Mouse (Mus musculus) liver, postnatal 0 days (tissue): ENCODE measurements at regions not wholly inside any gene's neighbourhood (a gene's known extent, or its start where the extent isn't known, plus 50 kb on each side); places are given as distances from the start of the nearest gene placed in this dataset.

Source experiments
- CTCF ChIP-seq: sonication (generic); IDR thresholded peaks from 2 replicates; pipeline ENCODE4 v1.5.1; 2016; ENCODE audit warnings: antibody characterized with exemption, low read depth
- EP300 ChIP-seq: IDR thresholded peaks from 2 replicates; pipeline ENCODE4 v1.6.1; 2016; ENCODE audit warnings: antibody characterized with exemption, low read depth, mild to moderate bottlenecking

DNA sequence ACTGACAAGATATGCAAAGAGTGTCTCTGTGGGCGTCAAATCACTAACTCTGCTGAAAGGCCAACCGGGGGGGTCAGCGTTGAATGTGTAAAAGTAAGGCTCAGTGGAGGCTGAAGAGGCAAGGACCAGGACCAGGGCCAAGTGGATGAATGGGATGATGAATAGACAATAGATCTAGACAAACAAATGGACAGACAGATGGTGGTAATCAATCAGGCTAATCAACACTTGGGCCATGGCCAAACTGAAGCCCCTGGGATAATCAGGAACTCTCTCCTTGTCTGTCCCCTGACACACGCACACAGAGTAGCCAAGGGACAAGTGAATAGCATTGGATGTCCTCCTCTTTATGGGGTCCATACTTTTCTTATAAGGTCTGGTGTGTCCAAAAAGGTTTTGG lies 154.9 kb downstream of the Snx18 start:
- TF ChIP-seq CTCF: no peak
- TF ChIP-seq EP300: no peak
